Mouse (Mus musculus): ENCODE results near the gene Olfr1396.
"Not testable (repeated sequence)": the region's sequence is repeated elsewhere in the genome, so short reads cannot be mapped to it uniquely, and the experiment has no call there.

Olfr1396 gene

GRCm38 (mm10) chr11:49089735-49090507 lies 24.8 kb downstream of the Olfr1396 start:
- DNase-seq: no peak

- DNase-seq: no peak
Observed at GRCm38 (mm10) chr11:49088990-49089652, 25.6 kb downstream of the Olfr1396 start.

GRCm38 (mm10) chr11:49087830-49088616 lies 26.7 kb downstream of the Olfr1396 start:
- DNase-seq: no peak

- DNase-seq: no peak
Observed at GRCm38 (mm10) chr11:49086858-49087361, 27.8 kb downstream of the Olfr1396 start.

- peak; percentile 50 for DNase-seq
Observed at GRCm38 (mm10) chr11:49084875-49085274, 29.8 kb downstream of the Olfr1396 start.

- no peak for DNase-seq
Observed at GRCm38 (mm10) chr11:49084385-49084784, 30.3 kb downstream of the Olfr1396 start.

GRCm38 (mm10) chr11:49083808-49084207 lies 30.9 kb downstream of the Olfr1396 start:
- no peak for DNase-seq

- DNase-seq: no peak
Observed at GRCm38 (mm10) chr11:49083146-49083545, 31.5 kb downstream of the Olfr1396 start.

- DNase-seq: peak; percentile 79
Observed at GRCm38 (mm10) chr11:49081886-49082285, 32.8 kb downstream of the Olfr1396 start.

GRCm38 (mm10) chr11:49081356-49081755 lies 33.3 kb downstream of the Olfr1396 start:
- peak; percentile 67 for DNase-seq

- DNase-seq: no peak
Observed at GRCm38 (mm10) chr11:49080636-49081035, 34.0 kb downstream of the Olfr1396 start.

GRCm38 (mm10) chr11:49078719-49079118 lies 36.0 kb downstream of the Olfr1396 start:
- no peak for DNase-seq

- no peak for DNase-seq
Observed at GRCm38 (mm10) chr11:49077012-49077411, 37.7 kb downstream of the Olfr1396 start.

- DNase-seq: peak; percentile 76
Observed at GRCm38 (mm10) chr11:49076001-49076757, 38.5 kb downstream of the Olfr1396 start, which contains the start of gene Ifi47. Gene Ifi47, plus strand, starts transcription at chr11:49076587.

- DNase-seq: no peak
Observed at GRCm38 (mm10) chr11:49068358-49068757, 46.3 kb downstream of the Olfr1396 start.

GRCm38 (mm10) chr11:49063713-49064469 lies 50.8 kb downstream of the Olfr1396 start, which contains the start of gene Tgtp2:
Gene Tgtp2, minus strand, starts transcription at chr11:49064206.
- DNase-seq: peak; percentile 46

- not testable (repeated sequence) for DNase-seq
Observed at GRCm38 (mm10) chr11:49061865-49062264, 52.8 kb downstream of the Olfr1396 start.

GRCm38 (mm10) chr11:49060061-49060460 lies 54.6 kb downstream of the Olfr1396 start:
- DNase-seq: not testable (repeated sequence)

Measured in kidney, adult 9 months (tissue).